Mouse (Mus musculus) neural tube, embryonic 11.5 days (tissue): ENCODE measurements around the gene Sfxn3. TPM values are rescaled to one million over a fixed set of nuclear protein-coding genes. Genes with fewer than 3 reads are reported as not detected.
A peak's percentile ranks its signal among the peaks of the same experiment; 100 is the strongest.

Source experiments
- ATAC-seq: fragments of 200-750 bp; cut with Nextera tagmentation; 2 replicates; pipeline ENCODE4 v1.8.0; 2017; ENCODE audit warnings: moderate number of reproducible peaks, mild to moderate bottlenecking, moderate TSS enrichment, moderate library complexity; ENCODE audit not compliant: insufficient read depth, low FRiP score, low TSS enrichment
- DNase-seq: peaks from one replicate; pipeline ENCODE4 v3.0.0-alpha.2; 2015; ENCODE audit warnings: low spot score
- H3K27ac ChIP-seq: fragments of 300-500 bp; sonication (generic); 2 replicates; pipeline ENCODE4 v1.5.1; 2014; ENCODE audit warnings: low read depth, mild to moderate bottlenecking, low read length
- H3K27me3 ChIP-seq: fragments of 300-500 bp; sonication (generic); 2 replicates; pipeline ENCODE4 v1.6.1; 2014; ENCODE audit warnings: mild to moderate bottlenecking, low read length, mixed read lengths; ENCODE audit not compliant: control insufficient read depth, insufficient read depth
- H3K36me3 ChIP-seq: fragments of 300-500 bp; sonication (generic); 2 replicates; pipeline ENCODE4 v1.6.1; 2014; ENCODE audit warnings: mild to moderate bottlenecking, low read length, moderate library complexity, mixed read lengths; ENCODE audit not compliant: control insufficient read depth, insufficient read depth
- H3K4me1 ChIP-seq: fragments of 300-500 bp; sonication (generic); 2 replicates; pipeline ENCODE4 v1.6.1; 2014; ENCODE audit warnings: low read length, mixed read lengths; ENCODE audit not compliant: control insufficient read depth, insufficient read depth
- H3K4me2 ChIP-seq: fragments of 300-500 bp; sonication (generic); 2 replicates; pipeline ENCODE4 v1.6.1; 2014; ENCODE audit warnings: low read depth, mild to moderate bottlenecking, moderate library complexity
- H3K4me3 ChIP-seq: fragments of 300-500 bp; sonication (generic); 2 replicates; pipeline ENCODE4 v1.5.1; 2014; ENCODE audit warnings: low read depth, low read length
- H3K9ac ChIP-seq: fragments of 300-500 bp; sonication (generic); 2 replicates; pipeline ENCODE4 v1.6.1; 2014; ENCODE audit warnings: mild to moderate bottlenecking, low read length
- H3K9me3 ChIP-seq: fragments of 300-500 bp; sonication (generic); 2 replicates; pipeline ENCODE4 v1.6.1; 2016; ENCODE audit warnings: low read length; ENCODE audit not compliant: control insufficient read depth
- WGBS: fragments of 180-500 bp; shearing (Covaris S2); extraction: QIAGEN DNeasy Blood & Tissue Kit; methylation state at CpG from one replicate; pipeline ENCODE4 v1.1.7; 2014; 5-methylcytosine and 5-hydroxymethylcytosine counted together
- polyA plus RNA-seq: library from polyadenylated mRNA; unstranded; fragments of >200 nt; fragmentation: Nextera tagmentation; extraction: Ambion mirVana; gene quantifications from 2 replicates; pipeline ENCODE4 v1.2.1, GENCODE M21; 2014

Sfxn3 gene
- polyA plus RNA-seq, 1 experiment from 2014 or later = 23.3 TPM

- H3K4me1 ChIP-seq = peaks cover 3% of the 10 kb centered on the region; the same call in 1 of the 2 replicates
These were observed 39.7 kb upstream of the Sfxn3 start for GRCm38 (mm10) chr19:45007425-45008191.

GRCm38 (mm10) chr19:45010646-45011045, 36.7 kb upstream of the Sfxn3 start:
- WGBS = 90% methylated on average over 4 of the region's 4 CpGs
- no peak overlapping the region for H3K4me3 ChIP-seq
- DNase-seq (no peak), ATAC-seq (no peak)
- H3K4me1 ChIP-seq = peaks cover 5% of the 10 kb centered on the region
- H3K27me3 ChIP-seq = no peaks in the 10 kb centered on the region
- H3K4me2 ChIP-seq = no peak overlapping the region
- H3K9ac ChIP-seq = no peak overlapping the region
- H3K27ac ChIP-seq = no peak overlapping the region
- peaks cover 2% of the 10 kb centered on the region; the same call in 1 of the 2 replicates for H3K36me3 ChIP-seq
- H3K9me3 ChIP-seq = no peaks in the 10 kb centered on the region

More at GRCm38 (mm10) chr19:45007425-45008191, 39.7 kb upstream of the Sfxn3 start:
- Histone ChIP-seq H3K9me3 (no peaks in the 10 kb centered on the region), H3K27ac (no peak overlapping the region), H3K36me3 (peaks cover 2% of the 10 kb centered on the region; the same call in 1 of the 2 replicates), H3K4me3 (no peak overlapping the region), H3K27me3 (no peaks in the 10 kb centered on the region), H3K9ac (no peak overlapping the region), H3K4me2 (peak overlapping the region; percentile 95)
- DNase-seq = no peak
- WGBS = 92% methylated on average over 20 of the region's 20 CpGs
- no peak for ATAC-seq

GRCm38 (mm10) chr19:45012219-45012618, 35.1 kb upstream of the Sfxn3 start:
- 89% methylated on average over 8 of the region's 8 CpGs for WGBS
- no peak for ATAC-seq
- H3K4me1 ChIP-seq = peaks cover 15% of the 10 kb centered on the region
- no peak overlapping the region for H3K4me2 ChIP-seq
- no peak for DNase-seq
- no peak overlapping the region for H3K9ac ChIP-seq
- H3K9me3 ChIP-seq = no peaks in the 10 kb centered on the region
- no peak overlapping the region for H3K4me3 ChIP-seq
- peaks cover 2% of the 10 kb centered on the region; the same call in 1 of the 2 replicates for H3K36me3 ChIP-seq
- no peaks in the 10 kb centered on the region for H3K27me3 ChIP-seq
- 0 out of 2 replicates have a peak overlapping the region, but pooled peaks have one; percentile 23 for H3K27ac ChIP-seq

GRCm38 (mm10) chr19:45012636-45013035, 34.7 kb upstream of the Sfxn3 start:
- H3K4me3 ChIP-seq = no peak overlapping the region
- no peak overlapping the region for H3K4me2 ChIP-seq
- no peaks in the 10 kb centered on the region for H3K27me3 ChIP-seq
- no peak overlapping the region for H3K9ac ChIP-seq
- DNase-seq = no peak
- no peaks in the 10 kb centered on the region for H3K9me3 ChIP-seq
- H3K27ac ChIP-seq = 0 out of 2 replicates have a peak overlapping the region, but pooled peaks have one; percentile 23
- peaks cover 2% of the 10 kb centered on the region; the same call in 1 of the 2 replicates for H3K36me3 ChIP-seq
- 49% methylated on average over 6 of the region's 6 CpGs for WGBS
- peaks cover 15% of the 10 kb centered on the region for H3K4me1 ChIP-seq
- ATAC-seq = no peak

GRCm38 (mm10) chr19:45013581-45014225, 33.6 kb upstream of the Sfxn3 start:
- H3K4me1 ChIP-seq = peaks cover 15% of the 10 kb centered on the region
- no peak overlapping the region for H3K4me2 ChIP-seq
- no peaks in the 10 kb centered on the region for H3K27me3 ChIP-seq
- no peak for ATAC-seq
- H3K9ac ChIP-seq = no peak overlapping the region
- H3K9me3 ChIP-seq = no peaks in the 10 kb centered on the region
- H3K36me3 ChIP-seq = peaks cover 2% of the 10 kb centered on the region; the same call in 1 of the 2 replicates
- DNase-seq = no peak
- H3K4me3 ChIP-seq = no peak overlapping the region
- no peak overlapping the region for H3K27ac ChIP-seq
- WGBS = 56% methylated on average over 6 of the region's 6 CpGs

GRCm38 (mm10) chr19:45014335-45014971, 32.9 kb upstream of the Sfxn3 start, which contains the start of gene Lzts2:
Lzts2 (plus strand) TSS chr19:45014414.
- no peak for ATAC-seq
- 5% methylated on average over 10 of the region's 10 CpGs for WGBS
- Histone ChIP-seq H3K4me3 (peak within 1 kb of the TSS; percentile 81), H3K4me1 (peaks cover 21% of the 10 kb centered on the region), H3K36me3 (peaks cover 2% of the 10 kb centered on the region; the same call in 1 of the 2 replicates), H3K27ac (peak within 1 kb of the TSS; percentile 58), H3K4me2 (peak within 1 kb of the TSS; percentile 87), H3K9me3 (no peaks in the 10 kb centered on the region), H3K27me3 (no peaks in the 10 kb centered on the region), H3K9ac (peak within 1 kb of the TSS; percentile 94)
- DNase-seq = peak; percentile 32

- peak overlapping the region; percentile 58 for H3K27ac ChIP-seq
- H3K4me2 ChIP-seq = peak overlapping the region; percentile 87
- peak overlapping the region; percentile 81 for H3K4me3 ChIP-seq
- H3K27me3 ChIP-seq = no peaks in the 10 kb centered on the region
- WGBS = 0% methylated on average over 21 of the region's 25 CpGs
- H3K9ac ChIP-seq = peak overlapping the region; percentile 94
- no peaks in the 10 kb centered on the region for H3K9me3 ChIP-seq
- peaks cover 2% of the 10 kb centered on the region; the same call in 1 of the 2 replicates for H3K36me3 ChIP-seq
- ATAC-seq (no peak), DNase-seq (peak; percentile 62)
- H3K4me1 ChIP-seq = peaks cover 22% of the 10 kb centered on the region
These were observed 32.3 kb upstream of the Sfxn3 start for GRCm38 (mm10) chr19:45014981-45015402.

- WGBS = 1% methylated on average over 34 of the region's 34 CpGs
- no peak; the same call in 1 of the 2 replicates for ATAC-seq
These were observed 31.6 kb upstream of the Sfxn3 start for GRCm38 (mm10) chr19:45015518-45016281.

More at GRCm38 (mm10) chr19:45015518-45016281, 31.6 kb upstream of the Sfxn3 start:
- peak overlapping the region; percentile 94 for H3K9ac ChIP-seq
- peak; percentile 43 for DNase-seq
- peak overlapping the region; percentile 93 for H3K27ac ChIP-seq
- no peaks in the 10 kb centered on the region for H3K27me3 ChIP-seq
- H3K4me3 ChIP-seq = peak overlapping the region; percentile 81
- H3K4me1 ChIP-seq = peaks cover 28% of the 10 kb centered on the region
- peak overlapping the region; percentile 87 for H3K4me2 ChIP-seq
- peaks cover 1% of the 10 kb centered on the region; the same call in 1 of the 2 replicates for H3K36me3 ChIP-seq
- H3K9me3 ChIP-seq = no peaks in the 10 kb centered on the region
